Mouse (Mus musculus) skeletal muscle tissue, adult 2 months (tissue): ENCODE results near the gene Nptxr.

Source experiments
- DNase-seq: peaks from one replicate; pipeline ENCODE4 v3.0.0-alpha.2; 2012; ENCODE audit warnings: low read depth, low spot score

The Nptxr gene

DNA sequence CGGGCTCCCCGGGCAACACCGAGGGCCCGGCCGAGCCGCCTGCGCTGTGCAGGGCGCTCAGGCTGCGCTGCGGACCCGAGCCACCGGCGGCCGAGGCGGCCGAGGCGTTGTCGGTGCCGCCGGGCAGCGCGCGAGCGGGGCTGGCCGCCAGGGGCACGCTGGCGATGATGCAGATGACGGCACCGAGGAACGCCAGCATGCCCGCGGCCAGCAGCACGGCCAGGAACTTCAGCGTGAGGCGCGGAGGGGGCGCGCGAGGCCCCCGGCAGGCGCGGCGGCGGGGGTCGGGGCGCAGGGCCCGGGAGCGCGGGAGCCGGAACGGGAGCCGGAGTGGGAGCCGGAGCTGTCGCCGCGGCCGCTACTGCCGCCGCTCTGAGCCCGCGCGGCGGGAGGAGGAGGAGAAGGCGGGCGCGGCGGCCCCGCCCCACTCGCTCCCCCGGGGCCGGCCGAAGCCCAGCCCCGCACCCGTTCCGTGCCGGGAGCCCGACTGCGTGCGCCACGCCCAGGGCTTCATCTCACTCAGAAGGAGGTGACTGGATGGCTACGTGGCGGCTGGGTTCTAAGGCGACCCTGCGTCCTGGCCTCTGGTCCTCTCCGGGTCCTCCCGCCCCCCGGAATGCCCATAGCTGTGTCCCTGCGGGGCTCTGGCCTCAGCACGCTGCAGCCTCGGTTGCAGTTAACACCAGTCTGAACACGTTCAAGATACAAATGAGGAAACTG lies at the start of gene Nptxr:
TSS of gene Nptxr (minus strand) at position 415 of the 720 bp plus-strand sequence.
- DNase-seq = no peak

DNA sequence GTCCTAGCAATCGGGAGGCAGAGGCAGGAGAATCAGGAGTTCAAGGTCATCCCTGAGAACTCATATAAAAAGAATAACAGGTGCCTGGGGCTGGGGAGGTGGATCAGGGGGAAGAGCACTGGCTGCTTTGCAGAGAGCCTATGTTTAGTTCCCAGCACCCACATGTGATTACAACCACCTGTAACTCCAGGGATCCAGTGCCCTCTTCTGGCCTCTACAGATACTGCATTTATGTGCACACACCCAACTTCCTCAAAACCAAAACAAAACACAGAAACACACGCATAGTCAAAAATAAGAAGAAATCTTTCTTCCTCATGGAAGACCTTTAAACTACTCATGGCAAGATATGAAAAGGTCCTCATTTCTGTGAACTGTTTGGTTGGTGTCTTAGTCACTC lies 45.6 kb upstream of the Nptxr start:
- no peak for DNase-seq

DNA sequence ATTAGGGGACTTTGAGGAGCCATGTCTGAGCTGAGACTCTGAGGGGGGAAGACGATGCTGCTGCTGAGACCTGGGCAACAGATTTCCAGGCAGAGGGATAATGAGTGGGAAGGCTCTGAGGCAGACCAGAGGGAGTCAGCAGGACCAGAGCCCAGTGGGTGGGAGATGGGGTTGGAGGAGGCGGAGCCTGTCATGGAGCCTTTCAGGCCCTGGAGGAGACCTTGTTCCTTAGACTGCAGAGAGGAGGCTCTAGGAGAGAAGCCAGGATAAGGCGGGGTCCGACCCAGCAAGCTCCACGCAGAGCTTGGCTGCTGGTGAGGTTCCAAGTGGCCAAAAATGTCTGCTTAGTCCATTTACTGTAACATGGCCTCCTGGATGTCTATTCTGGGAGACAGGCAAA lies 42.5 kb upstream of the Nptxr start:
- DNase-seq = peak; percentile 60

DNA sequence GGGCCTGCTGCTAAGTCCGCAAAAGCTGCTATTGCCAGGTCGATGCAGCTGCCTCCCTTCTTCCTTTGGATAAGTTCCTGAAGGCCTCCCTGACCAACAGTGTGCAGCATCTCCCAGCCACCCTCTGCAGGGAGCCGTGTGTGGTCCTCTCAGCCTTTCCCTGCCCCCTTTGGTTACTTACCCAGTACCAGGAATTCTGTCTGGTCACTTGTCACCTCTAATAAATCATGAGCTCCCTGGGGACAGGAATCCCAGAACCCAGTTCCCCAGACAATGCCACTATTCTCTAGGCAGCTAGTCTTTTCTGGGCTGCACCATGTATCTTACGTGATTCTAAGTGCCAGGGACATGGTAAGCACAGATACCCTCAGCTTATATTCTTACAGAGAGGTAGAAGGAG lies 41.4 kb upstream of the Nptxr start:
- DNase-seq = no peak

DNA sequence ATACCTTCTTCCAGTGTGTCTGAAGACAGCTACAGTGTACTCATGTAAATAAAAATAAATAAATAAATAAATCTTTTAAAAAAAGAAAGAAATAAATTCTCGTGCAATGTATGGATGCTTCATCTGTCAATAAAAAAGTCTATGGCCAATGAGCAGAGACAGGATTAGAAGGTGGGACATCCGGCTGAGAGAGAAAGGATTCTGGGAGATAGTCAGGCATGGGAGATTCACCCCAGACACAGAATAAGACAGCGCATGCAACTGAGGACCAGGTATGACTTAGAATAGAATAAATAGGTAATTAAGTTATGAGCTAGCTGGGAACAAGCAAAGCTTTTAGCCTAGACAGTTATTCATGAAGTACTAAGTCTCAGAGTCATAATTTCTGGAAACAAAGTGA lies 38.4 kb upstream of the Nptxr start:
- DNase-seq = no peak

DNA sequence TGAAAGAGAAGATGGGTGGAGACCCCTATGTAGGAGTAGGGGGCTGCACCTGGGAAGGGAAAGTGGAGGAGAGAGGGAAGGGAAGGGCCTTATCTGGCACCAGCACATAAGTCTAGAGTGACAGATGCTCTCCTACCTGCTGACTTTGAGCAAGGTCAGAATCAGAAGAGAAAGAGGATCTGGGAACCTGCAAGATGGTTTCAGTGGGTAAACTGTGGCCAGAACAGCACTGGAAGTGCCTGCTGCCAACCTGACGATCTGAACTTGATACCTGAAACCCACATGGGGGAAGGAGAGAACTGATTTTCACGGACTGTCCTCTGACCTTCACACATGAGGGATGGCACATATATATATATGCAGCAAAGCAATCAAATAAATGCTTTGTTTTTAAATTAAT lies 35.7 kb upstream of the Nptxr start:
- no peak for DNase-seq

DNA sequence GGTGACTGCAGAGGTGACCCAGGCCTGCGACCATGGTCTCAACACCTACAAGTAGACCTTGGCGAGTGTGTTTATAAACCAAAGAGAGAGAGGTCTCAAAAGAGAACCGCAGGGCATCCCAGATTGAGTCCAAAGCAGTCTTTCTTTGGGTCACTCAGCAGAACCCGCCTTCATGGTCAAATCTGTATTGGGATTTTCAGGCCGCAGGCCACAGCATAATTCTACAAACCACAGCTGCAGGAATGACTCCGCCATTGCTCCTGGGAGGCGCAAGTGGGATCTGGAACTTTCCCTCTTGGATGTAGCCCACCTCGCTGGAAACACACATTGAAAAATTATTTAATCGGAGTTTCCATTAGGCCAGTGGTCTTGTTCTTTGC lies 30.3 kb upstream of the Nptxr start:
- DNase-seq = no peak

DNA sequence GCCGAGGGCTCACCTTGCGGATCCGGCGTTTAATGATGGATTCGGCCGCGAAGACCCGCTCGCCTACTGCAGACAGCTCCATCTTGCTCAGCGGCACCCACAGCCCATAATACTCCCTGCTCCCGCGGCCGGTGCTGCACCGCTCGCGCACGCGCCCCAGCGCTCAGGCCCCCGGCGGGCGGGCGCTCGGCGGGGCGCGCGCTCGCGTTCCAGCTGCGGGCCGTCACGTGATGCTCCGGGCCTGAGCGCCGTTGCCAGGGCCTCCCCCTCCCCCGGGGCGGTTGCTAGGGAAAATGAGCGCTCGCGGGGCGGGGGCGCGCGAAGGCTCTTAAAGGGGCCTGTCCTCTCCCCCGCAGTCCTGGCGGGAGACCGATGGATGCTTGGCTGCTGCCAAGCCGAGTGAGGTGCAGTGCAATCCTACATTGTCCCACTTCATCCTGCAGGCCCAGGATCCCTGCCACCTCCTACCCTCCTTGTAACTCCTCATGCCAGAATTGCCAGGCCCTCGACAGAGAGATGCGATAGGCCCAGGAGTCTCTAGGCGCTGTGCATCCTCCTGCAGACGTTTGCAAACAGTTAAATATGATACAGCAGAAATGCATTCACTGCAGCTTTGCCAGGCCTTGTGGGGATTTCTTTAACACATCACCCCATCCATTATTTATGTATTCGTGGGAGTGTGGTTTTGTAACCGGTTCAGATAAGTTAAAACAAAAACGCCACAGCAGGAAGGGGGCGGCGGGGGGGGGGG lies 29.7 kb upstream of the Nptxr start, which contains the start of the genes Npcd and Cbx6:
TSS of gene Npcd (minus strand) at position 108 of the 751 bp plus-strand sequence.
TSS of gene Cbx6 (minus strand) at position 559 of the 751 bp plus-strand sequence.
- DNase-seq = peak; percentile 84

DNA sequence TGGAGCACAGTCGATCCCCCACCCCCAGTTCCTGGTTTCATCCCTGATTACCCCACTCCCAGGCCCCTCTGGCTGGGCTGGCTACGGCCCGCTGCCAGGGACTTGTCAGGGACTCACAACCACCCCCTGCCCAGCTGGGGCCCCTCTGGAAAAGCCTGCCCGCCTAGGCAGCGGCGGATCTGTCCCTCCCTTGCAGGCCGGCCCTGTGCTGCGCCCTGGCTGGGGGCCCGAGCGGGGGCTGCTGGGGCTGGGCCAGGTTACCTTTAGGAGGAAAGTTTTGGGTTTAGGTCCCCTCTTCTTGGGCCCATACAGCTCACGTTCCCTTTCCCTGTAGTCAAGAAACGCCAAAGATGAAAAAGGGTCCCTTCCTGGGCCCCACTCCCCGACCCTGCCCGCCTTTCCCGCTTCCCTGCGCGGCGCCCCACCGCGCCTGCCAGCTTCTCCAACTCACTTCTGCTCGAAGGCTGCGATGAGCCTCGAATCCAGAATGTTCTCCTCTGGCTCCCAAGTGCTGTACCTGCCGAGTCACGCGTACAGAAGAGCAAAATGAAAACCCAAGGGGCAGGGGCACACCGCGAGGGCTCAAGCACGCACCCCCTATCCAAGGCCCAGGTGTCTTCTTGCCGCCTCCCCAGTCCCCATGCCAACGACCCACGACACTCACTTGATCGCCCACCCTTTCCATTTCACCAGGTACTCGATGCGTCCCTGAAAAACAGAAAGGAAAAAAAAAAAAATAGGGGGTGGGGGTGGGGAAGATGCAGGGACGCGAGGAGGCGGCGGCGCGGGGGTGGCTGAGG lies 28.9 kb upstream of the Nptxr start:
- DNase-seq = no peak

DNA sequence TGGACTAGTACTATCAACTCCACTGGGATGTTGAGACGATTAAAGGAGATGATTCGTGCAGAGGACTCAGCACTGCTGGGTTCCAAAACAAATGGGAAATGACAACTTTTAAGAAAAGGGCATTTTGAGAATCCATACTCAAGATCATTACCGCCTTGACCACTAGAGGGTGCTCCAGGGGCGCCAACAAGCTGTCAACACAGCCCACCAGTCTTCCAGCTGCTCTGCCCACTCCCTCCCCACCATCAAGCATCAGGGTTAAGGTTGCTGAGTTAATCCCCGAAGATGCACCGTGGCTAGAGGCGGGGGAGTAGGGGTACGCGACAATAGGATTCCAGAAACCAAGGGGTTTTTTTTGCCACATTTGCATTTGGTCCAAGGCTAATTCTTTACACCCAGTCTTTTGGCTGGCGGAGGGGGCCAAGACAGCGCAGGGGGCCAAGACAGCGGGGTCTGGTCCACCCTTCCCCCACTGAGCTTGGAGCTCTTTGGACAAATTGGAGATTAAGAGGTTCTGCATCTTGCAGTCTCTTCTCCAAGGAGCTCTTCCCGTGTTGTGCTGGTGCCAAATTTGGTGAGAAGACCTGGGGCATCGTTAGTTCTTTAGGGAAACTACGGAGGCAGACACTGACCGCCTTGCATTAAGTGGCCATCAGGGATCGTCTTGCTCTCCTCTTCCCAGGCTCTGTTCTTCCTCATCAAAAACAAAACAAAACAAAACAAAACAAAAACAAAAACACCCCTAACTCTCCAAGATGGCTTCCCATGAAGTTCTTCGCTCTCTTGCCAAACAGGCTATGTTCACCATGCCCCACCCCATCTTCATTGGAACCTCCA lies 27.7 kb upstream of the Nptxr start:
- DNase-seq = peak; percentile 53

DNA sequence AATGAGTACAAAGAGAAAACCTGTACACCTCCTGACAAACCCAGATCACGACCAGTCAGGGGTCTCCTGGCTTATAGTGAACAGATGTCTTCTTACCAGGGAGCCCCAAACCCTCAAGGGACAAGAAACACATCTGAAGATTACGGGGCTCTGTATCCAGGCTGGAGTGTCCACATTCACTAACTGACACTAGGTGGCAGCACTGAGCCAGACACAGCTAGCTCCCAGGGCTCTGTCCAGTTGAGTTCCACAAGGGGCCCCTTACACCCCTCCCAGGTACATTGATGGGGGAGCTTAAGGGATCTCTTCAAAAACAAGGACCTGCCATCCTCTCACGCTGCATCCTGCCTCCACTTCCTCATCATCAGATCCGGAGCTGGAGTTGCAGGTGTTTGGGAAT lies 25.8 kb upstream of the Nptxr start:
- peak; percentile 61 for DNase-seq

DNA sequence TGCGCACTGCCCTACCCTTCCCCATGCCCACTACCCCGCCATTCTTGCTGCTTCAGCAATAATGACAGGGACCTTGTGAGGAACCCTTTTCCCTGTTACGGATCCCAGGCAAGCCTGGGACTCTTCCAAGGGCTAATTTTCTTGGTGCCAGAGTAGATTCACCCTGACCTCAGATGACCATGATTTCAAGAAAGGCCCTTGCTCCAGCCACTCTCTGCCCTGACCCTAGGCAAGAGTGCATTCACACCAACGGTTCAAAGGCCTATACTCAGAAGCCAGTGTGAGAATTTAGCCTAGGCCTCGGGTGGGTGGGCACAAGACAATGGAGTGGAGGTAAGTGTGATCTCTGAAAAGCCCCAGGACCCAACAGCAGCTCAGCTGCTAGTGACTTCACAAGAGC lies 24.9 kb upstream of the Nptxr start:
- DNase-seq = no peak

DNA sequence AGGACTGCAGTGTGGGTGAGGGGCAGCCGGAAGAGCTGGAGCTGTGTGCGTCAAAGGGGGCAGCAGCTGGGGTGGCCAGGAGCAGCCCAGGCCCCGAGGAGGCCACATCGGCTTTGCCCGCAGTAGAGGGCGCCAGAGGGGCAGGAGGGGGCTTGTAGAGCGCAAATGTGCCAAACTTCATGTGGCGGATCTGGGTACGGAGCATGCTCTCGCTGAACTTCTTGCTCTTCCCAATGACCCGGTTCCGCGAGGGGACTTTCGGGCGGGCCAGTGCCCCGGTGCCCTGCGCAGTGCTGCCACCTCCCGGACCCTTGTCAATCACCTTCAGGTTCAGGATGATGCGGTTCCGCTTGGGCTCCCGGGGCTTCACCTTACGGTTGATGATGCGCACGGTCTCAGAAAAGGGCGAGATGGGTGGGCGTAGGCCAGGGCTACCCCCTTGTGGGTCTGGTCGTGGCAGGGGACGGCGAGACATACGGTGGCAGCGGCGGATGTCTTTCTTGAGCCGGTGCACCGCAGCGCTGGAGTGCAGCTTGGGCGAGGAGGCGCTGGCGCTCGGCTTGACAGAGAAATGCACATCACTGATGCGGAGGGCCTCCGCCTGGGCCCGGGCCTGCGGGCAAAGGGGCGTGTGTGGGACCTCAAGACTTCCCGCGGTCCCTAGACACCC lies 23.9 kb upstream of the Nptxr start:
- no peak for DNase-seq

DNA sequence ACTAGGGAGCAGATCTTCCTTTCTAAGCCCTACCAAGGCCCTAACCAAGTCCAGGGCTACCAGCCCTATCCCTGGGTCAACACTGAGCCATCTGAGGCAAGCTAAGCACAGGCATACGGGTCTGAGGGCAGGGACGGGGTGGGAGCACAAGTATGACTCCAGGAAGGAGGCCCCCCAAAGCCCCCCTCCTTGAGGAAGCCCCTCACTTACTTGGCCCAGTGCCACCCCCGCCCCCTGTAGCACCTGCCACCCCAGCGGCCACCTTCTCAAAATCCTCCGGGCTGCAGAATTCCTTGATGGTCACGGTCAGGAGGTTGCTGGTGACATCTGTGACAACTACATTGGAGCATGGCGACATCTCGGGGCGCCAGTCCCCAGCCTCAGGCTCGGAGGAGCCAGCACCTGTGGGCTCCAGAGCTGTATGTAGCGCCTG lies 23.2 kb upstream of the Nptxr start:
- DNase-seq = no peak

DNA sequence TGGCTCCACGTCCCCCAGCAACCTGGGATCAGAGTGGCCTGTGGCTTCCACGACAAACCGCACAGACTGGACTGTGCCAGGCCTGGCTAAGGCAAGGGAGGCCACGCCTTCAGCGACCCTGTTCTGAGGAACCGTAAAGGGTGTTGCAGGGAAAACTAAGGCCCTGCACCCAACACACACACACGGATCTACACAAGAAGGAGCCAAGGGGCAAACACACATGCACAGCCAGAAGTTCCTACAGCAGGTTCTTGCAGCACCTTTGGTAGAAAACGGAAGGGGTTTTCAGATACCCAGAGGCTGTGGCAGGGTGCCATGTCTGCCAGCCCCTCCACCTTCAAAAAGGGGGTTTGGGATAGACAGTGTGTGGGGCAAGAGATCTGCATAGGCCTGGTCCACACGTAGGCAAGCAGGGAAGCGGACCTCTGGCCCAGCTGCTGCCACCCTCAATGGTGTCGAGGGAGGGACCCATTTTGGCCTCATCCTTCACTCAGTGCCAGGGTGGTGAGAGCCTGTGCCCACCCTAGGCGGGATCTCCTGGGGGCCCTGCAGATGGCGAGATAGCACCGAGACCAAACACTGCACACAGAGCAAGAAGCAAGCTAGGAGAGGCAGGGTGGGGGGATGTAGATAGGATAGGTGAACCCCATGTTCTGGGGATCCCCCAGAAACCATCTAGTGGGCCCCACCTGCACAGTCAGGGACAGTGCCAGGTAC lies 22.7 kb upstream of the Nptxr start:
- no peak for DNase-seq

DNA sequence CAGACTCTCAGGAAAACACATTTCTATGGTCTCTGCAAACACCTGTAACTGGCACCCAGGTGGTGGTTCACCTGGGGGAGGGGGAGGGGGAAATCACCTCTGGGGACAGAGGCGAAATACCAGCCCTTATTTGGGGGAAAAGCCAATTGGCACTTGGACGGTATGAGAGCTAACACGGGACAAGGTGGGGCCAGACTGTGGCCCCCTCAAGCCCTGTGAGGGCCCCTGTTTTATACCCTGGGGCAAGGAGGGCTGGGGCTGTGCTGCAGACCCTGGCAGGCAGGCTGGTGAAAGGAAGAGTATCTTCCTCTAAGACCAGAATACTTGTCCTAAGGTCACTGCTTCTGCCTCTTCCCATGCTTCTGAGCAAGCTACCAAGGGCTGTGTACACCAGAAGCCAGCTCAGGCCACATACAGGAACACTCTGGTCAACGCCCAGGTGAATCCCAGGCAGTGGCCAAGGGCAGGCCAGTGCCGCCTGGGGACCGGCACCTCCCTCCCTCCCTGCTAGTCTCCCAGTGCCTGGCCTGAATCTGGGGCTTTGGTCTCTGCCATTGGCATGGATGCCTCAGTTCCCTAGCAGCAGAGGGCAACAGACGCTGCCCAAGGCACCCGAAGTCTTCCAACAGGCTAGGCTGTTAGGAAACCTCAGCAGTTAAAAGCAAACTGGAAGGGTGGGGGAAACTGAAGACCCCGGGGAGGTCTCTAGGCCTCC lies 21.8 kb upstream of the Nptxr start:
- DNase-seq = no peak

DNA sequence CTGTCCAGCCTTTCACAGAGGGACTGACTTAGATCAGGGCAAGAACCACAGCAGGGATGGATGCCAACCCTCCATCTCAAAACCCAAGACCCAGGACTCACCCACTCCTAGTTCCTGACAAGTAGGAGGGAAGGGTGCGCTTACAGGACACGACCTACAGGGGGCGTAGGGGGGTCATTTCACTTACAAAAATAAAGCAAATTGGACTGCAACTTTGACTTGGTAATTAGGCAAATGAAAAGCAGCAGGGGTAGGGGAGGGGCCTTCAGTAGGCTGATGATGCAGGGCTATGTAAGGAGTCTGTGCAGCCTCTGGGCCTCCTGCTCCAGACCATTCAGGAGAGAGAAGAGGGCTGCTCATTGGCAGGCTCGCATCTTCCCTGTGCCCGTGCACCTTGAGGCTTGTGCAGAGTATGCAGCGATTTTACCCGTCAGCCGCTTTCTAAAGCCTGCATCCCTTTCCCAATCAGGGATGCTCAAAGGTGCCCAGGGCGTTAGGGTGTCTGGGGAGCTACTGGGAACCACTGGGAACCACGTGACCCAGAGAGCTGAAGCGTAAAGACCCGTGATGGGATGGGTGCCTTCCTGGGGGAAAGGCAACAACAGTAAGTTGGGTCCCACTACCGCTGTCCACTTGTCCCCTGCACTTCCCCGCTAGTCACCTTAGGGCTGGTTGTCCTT lies 20.7 kb upstream of the Nptxr start:
- DNase-seq = no peak

DNA sequence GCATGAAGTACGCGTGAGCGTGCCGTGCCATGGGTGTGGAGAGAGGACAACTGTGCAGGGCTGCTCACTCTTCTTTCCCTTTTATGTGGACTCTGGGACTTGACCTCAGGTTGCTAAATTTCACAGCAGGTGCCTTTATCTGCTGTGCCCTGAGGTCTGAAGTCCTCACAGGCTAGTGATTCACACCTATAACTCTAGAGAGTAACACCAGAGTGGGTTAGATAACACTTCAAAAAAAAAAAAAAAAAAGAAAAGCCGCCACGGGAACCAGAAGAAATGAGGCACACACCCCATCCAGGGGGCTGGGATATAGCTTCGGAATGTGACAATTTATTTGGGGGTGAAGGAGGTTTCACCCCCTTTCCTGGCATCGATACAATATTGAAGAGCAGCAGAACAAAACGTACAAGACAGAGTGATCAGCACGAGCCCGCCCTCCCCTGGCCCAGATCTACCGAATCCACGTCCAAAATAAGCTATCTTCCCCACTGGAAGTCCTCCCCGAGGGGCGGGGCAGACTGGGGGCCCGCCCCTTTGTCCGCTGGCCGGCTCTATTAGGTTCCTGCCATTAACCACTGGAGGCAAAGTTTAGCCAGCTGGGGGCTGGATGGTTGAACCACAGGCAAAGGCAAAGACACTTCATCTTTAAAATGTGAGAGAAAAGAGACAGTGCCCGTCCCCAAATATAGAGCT lies 19.2 kb upstream of the Nptxr start:
- peak; percentile 57 for DNase-seq
